Mouse (Mus musculus) c-Kit-negative CD71-positive TER-119-positive erythroid progenitor cells, embryonic 14.5 days (primary cell): ENCODE measurements around the gene BB287469.
"Not testable (repeated sequence)": the region's sequence is repeated elsewhere in the genome, so short reads cannot be mapped to it uniquely, and the experiment has no call there.

ENCODE experiments used
- DNase-seq: peaks from one replicate; pipeline ENCODE4 v3.0.0-alpha.2; 2013; ENCODE audit warnings: low read depth, low spot score

BB287469 gene

DNA sequence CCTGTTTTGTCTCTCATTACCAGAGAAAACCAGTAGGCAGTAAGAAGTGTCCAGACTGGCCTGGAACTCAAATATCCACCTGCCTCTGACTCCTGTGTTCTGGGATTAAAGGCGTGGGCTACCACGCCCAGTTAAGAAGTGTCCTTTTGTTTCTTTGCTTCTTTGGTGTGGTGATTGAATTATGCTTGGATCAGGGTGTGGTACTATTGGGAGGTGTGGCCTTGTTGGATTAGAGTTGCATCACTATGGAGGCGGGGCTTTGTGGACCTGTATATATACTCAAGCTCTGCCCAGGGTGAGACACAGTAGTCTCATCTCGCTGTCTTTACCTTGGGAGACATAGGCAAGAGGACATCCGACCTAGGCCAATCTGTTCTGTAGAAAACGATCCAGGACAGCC, at the start of gene BB287469:
Gene BB287469, plus strand, starts transcription at position 301 of the 400 bp plus-strand sequence.
- not testable (repeated sequence) for DNase-seq

DNA sequence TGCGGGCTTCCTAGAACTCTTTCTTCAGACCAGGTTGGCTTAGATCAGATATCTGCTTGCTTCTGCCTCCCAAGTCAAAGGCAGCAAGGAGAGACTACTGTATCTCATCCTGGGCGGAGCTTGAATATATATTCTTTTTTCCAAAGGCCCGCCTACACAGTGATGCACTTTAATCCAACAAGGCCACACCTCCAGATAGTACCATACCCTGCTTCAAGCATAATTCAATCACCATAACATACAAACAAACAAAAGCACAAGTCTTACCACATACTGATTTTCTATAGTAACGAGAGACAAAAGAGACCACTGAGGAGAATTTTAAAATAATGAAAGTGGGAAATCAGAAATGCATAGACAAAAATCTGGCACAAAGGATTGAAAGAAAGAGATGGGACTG, 40.7 kb upstream of the BB287469 start, which contains the start of gene Gm21319:
Gene Gm21319, minus strand, starts transcription at position 101 of the 400 bp plus-strand sequence.
- not testable (repeated sequence) for DNase-seq

GRCm38 (mm10) chr12:87795212-87795611, 21.2 kb upstream of the BB287469 start, which contains the start of gene Gm21936:
Gm21936 (plus strand) TSS chr12:87795512.
- not testable (repeated sequence) for DNase-seq

- DNase-seq, result not testable (repeated sequence)
These were observed 18.4 kb upstream of the BB287469 start for GRCm38 (mm10) chr12:87797971-87798370.

GRCm38 (mm10) chr12:87842239-87842638, 25.9 kb downstream of the BB287469 start, which contains the start of gene Gm2001:
Gm2001 (minus strand) TSS chr12:87842339.
- DNase-seq, result not testable (repeated sequence)

GRCm38 (mm10) chr12:87850657-87851056, 34.3 kb downstream of the BB287469 start:
- not testable (repeated sequence) for DNase-seq

GRCm38 (mm10) chr12:87856067-87856466, 39.7 kb downstream of the BB287469 start:
- not testable (repeated sequence) for DNase-seq

- not testable (repeated sequence) for DNase-seq
These were observed 45.6 kb downstream of the BB287469 start for GRCm38 (mm10) chr12:87861740-87862692.

GRCm38 (mm10) chr12:87863638-87864037, 47.3 kb downstream of the BB287469 start:
- not testable (repeated sequence) for DNase-seq

- not testable (repeated sequence) for DNase-seq
These were observed 47.7 kb downstream of the BB287469 start for GRCm38 (mm10) chr12:87864048-87864447.
